Mouse (Mus musculus): ENCODE data around the gene Tns3. TPM values are rescaled to one million over a fixed set of nuclear protein-coding genes. Genes with fewer than 3 reads are reported as not detected.

Tns3 gene
- polyA plus RNA-seq, 1 experiment from 2014 or later = 11.0 TPM

- no peak overlapping the region for H3K4me3 ChIP-seq (ENCODE audit: low read depth, low read length)
- no peaks in the 10 kb centered on the region for H3K9me3 ChIP-seq (replicated peaks; ENCODE audit: control insufficient read depth, low read length)
- ATAC-seq (replicated peaks; ENCODE audit: insufficient number of reproducible peaks, low FRiP score, low TSS enrichment) = no peak
- 68% methylated on average over 3 of the region's 3 CpGs for WGBS (ENCODE audit: insufficient replicate concordance)
- H3K4me1 ChIP-seq (ENCODE audit: control insufficient read depth, insufficient read depth, low read length) = no peaks in the 10 kb centered on the region
- no peak overlapping the region for H3K27ac ChIP-seq (ENCODE audit: low read depth, low read length)
- H3K4me2 ChIP-seq = no peak overlapping the region
- H3K36me3 ChIP-seq (ENCODE audit: control insufficient read depth, insufficient read depth, low read length) = no peaks in the 10 kb centered on the region
- H3K9ac ChIP-seq (ENCODE audit: low read depth, low read length) = no peak overlapping the region
- no peaks in the 10 kb centered on the region for H3K27me3 ChIP-seq (ENCODE audit: control insufficient read depth, insufficient read depth, low read length)
Measured at GRCm38 (mm10) chr11:8686501-8686900, 22.2 kb upstream of the Tns3 start.

DNA sequence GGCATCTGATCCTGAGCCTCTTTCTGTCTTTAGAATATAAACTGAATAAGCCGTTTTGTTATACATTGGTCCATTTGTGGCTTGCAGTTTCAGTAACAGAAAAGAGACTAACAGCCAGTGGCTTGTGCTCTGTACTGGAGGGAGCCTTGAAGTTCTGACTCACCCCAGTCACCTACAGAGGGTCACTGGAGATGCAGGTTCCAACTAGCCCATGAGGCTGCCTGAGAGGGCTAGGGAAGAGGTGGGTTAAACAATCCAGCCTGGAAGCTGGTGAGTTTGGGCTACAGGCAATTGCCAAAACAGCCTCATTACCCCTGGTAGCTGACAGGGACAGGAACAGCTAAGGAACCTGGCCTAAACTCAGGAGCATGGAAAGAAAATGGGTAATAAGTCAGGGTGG is 21.7 kb upstream of the Tns3 start:
- WGBS (ENCODE audit: insufficient replicate concordance) = 64% methylated on average over 1 of the region's 1 CpGs
- Histone ChIP-seq H3K4me3 (ENCODE audit: low read depth, low read length) (no peak overlapping the region), H3K27ac (ENCODE audit: low read depth, low read length) (no peak overlapping the region), H3K36me3 (ENCODE audit: control insufficient read depth, insufficient read depth, low read length) (no peaks in the 10 kb centered on the region), H3K27me3 (ENCODE audit: control insufficient read depth, insufficient read depth, low read length) (no peaks in the 10 kb centered on the region), H3K4me1 (ENCODE audit: control insufficient read depth, insufficient read depth, low read length) (peaks cover under 1% of the 10 kb centered on the region; the same call in 1 of the 2 replicates), H3K4me2 (no peak overlapping the region), H3K9ac (ENCODE audit: low read depth, low read length) (no peak overlapping the region), H3K9me3 (replicated peaks; ENCODE audit: control insufficient read depth, low read length) (no peaks in the 10 kb centered on the region)
- no peak for ATAC-seq (replicated peaks; ENCODE audit: insufficient number of reproducible peaks, low FRiP score, low TSS enrichment)

DNA sequence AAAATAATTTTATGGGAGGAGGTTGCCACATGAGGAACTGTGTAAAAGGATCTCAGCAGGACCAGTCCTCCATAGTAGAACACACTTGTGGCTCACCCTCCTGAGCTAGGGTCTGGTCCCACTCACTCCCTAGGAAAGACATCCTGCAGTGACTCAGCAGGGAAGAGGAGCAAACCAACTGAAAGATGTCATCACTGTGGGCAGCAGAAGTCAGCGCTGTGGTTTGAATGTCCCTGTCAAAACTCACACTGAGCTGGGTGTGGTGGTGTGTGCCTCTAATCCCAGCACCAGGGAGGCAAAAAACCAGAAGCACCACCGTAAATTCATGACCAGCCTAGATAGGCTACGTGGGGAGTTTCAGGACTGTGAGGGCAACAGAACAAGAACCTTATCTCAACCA is 20.9 kb upstream of the Tns3 start:
- Histone ChIP-seq H3K9ac (ENCODE audit: low read depth, low read length) (no peak overlapping the region), H3K4me2 (no peak overlapping the region), H3K27me3 (ENCODE audit: control insufficient read depth, insufficient read depth, low read length) (no peaks in the 10 kb centered on the region), H3K9me3 (replicated peaks; ENCODE audit: control insufficient read depth, low read length) (no peaks in the 10 kb centered on the region), H3K27ac (ENCODE audit: low read depth, low read length) (no peak overlapping the region), H3K4me3 (ENCODE audit: low read depth, low read length) (no peak overlapping the region), H3K4me1 (ENCODE audit: control insufficient read depth, insufficient read depth, low read length) (peaks cover 7% of the 10 kb centered on the region; the same call in 1 of the 2 replicates), H3K36me3 (ENCODE audit: control insufficient read depth, insufficient read depth, low read length) (no peaks in the 10 kb centered on the region)
- WGBS (ENCODE audit: insufficient replicate concordance) = 39% methylated on average over 3 of the region's 3 CpGs
- no peak for ATAC-seq (replicated peaks; ENCODE audit: insufficient number of reproducible peaks, low FRiP score, low TSS enrichment)

DNA sequence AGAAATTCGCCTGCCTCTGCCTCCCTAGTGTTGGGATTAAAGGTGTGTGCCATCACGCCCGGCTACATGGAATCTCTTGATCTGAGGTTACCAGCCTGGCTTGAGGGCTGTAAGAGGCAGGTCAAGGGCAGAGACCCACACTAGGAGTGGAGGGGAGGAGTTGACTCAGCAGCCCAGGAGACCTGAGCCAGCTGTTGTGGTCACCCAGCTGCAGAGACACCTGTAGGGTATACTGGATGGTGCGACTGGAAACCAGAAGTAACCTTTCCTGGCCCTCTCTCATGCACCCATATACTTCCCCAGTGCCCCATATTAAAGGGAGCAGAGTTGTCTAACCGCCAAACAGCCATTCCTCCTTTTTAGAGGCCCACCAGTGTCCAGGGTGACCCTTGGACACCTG is 19.9 kb upstream of the Tns3 start:
- Histone ChIP-seq H3K4me1 (ENCODE audit: control insufficient read depth, insufficient read depth, low read length) (peaks cover 7% of the 10 kb centered on the region; the same call in 1 of the 2 replicates), H3K4me3 (ENCODE audit: low read depth, low read length) (no peak overlapping the region), H3K9ac (ENCODE audit: low read depth, low read length) (no peak overlapping the region), H3K4me2 (no peak overlapping the region), H3K9me3 (replicated peaks; ENCODE audit: control insufficient read depth, low read length) (no peaks in the 10 kb centered on the region), H3K27ac (ENCODE audit: low read depth, low read length) (no peak overlapping the region), H3K36me3 (ENCODE audit: control insufficient read depth, insufficient read depth, low read length) (no peaks in the 10 kb centered on the region), H3K27me3 (ENCODE audit: control insufficient read depth, insufficient read depth, low read length) (no peaks in the 10 kb centered on the region)
- WGBS (ENCODE audit: insufficient replicate concordance) = 79% methylated on average over 5 of the region's 5 CpGs
- ATAC-seq (replicated peaks; ENCODE audit: insufficient number of reproducible peaks, low FRiP score, low TSS enrichment) = no peak

DNA sequence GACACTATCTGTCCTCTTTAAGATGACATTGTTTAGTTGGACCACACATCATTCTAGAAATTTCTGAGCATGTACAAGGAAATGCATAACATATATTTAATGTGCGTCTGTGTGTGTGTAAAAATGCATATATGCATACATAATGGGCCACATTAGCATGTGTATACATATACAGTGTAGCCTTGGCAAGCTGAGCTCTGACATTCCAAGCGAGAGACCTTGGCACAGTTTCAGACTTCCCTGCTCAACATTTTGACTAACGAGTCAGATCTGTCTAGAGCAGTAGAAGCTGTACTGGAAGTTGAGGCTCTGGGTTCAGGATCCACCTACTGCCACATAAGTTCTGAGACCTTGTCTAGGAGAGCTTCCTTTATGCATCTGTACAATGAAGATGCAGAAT is 17.0 kb upstream of the Tns3 start:
- no peaks in the 10 kb centered on the region for H3K27me3 ChIP-seq (ENCODE audit: control insufficient read depth, insufficient read depth, low read length)
- ATAC-seq (replicated peaks; ENCODE audit: insufficient number of reproducible peaks, low FRiP score, low TSS enrichment) = no peak
- WGBS (ENCODE audit: insufficient replicate concordance) = 77% methylated on average over 3 of the region's 3 CpGs
- H3K4me1 ChIP-seq (ENCODE audit: control insufficient read depth, insufficient read depth, low read length) = peaks cover 7% of the 10 kb centered on the region; the same call in 1 of the 2 replicates
- H3K27ac ChIP-seq (ENCODE audit: low read depth, low read length) = no peak overlapping the region
- H3K36me3 ChIP-seq (ENCODE audit: control insufficient read depth, insufficient read depth, low read length) = no peaks in the 10 kb centered on the region
- no peak overlapping the region for H3K9ac ChIP-seq (ENCODE audit: low read depth, low read length)
- H3K4me3 ChIP-seq (ENCODE audit: low read depth, low read length) = no peak overlapping the region
- H3K4me2 ChIP-seq = no peak overlapping the region
- H3K9me3 ChIP-seq (replicated peaks; ENCODE audit: control insufficient read depth, low read length) = no peaks in the 10 kb centered on the region

GRCm38 (mm10) chr11:8680650-8681049 is 16.3 kb upstream of the Tns3 start:
- Histone ChIP-seq H3K4me3 (ENCODE audit: low read depth, low read length) (no peak overlapping the region), H3K4me2 (no peak overlapping the region), H3K27me3 (ENCODE audit: control insufficient read depth, insufficient read depth, low read length) (no peaks in the 10 kb centered on the region), H3K4me1 (ENCODE audit: control insufficient read depth, insufficient read depth, low read length) (peaks cover 7% of the 10 kb centered on the region; the same call in 1 of the 2 replicates), H3K36me3 (ENCODE audit: control insufficient read depth, insufficient read depth, low read length) (no peaks in the 10 kb centered on the region), H3K9me3 (replicated peaks; ENCODE audit: control insufficient read depth, low read length) (no peaks in the 10 kb centered on the region), H3K27ac (ENCODE audit: low read depth, low read length) (no peak overlapping the region), H3K9ac (ENCODE audit: low read depth, low read length) (no peak overlapping the region)
- ATAC-seq (replicated peaks; ENCODE audit: insufficient number of reproducible peaks, low FRiP score, low TSS enrichment) = no peak
- 53% methylated on average over 7 of the region's 7 CpGs for WGBS (ENCODE audit: insufficient replicate concordance)

DNA sequence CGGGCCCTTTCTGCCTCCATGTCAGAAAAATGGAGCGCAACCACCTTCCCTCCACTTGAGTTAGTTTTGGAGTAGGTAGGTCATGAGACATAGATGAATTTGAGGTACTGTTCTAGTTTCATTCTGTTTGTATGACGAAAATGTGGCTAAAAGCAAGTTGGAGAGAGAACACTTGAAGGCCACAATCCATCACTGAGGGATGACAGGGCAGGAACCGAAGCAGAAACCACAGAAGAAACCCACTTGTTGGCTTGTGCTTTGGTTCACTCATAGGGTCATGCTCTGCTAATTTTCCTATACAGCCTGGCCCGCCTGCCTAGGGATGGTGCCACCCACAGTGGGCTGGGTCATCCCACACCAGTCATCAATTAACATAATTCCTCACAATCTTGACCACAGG is 14.9 kb upstream of the Tns3 start:
- no peaks in the 10 kb centered on the region for H3K36me3 ChIP-seq (ENCODE audit: control insufficient read depth, insufficient read depth, low read length)

GRCm38 (mm10) chr11:8678260-8678995 is 14.1 kb upstream of the Tns3 start:
- ATAC-seq (replicated peaks; ENCODE audit: insufficient number of reproducible peaks, low FRiP score, low TSS enrichment) = no peak
- Histone ChIP-seq H3K36me3 (ENCODE audit: control insufficient read depth, insufficient read depth, low read length) (no peaks in the 10 kb centered on the region), H3K27ac (ENCODE audit: low read depth, low read length) (no peak overlapping the region), H3K9ac (ENCODE audit: low read depth, low read length) (no peak overlapping the region), H3K27me3 (ENCODE audit: control insufficient read depth, insufficient read depth, low read length) (no peaks in the 10 kb centered on the region), H3K9me3 (replicated peaks; ENCODE audit: control insufficient read depth, low read length) (no peaks in the 10 kb centered on the region), H3K4me1 (ENCODE audit: control insufficient read depth, insufficient read depth, low read length) (peaks cover 7% of the 10 kb centered on the region; the same call in 1 of the 2 replicates), H3K4me2 (no peak overlapping the region), H3K4me3 (ENCODE audit: low read depth, low read length) (no peak overlapping the region)
- WGBS (ENCODE audit: insufficient replicate concordance) = 66% methylated on average over 12 of the region's 12 CpGs

More for the DNA sequence above, 14.9 kb upstream of the Tns3 start:
- WGBS (ENCODE audit: insufficient replicate concordance) = 78% methylated on average over 5 of the region's 5 CpGs
- peaks cover 7% of the 10 kb centered on the region; the same call in 1 of the 2 replicates for H3K4me1 ChIP-seq (ENCODE audit: control insufficient read depth, insufficient read depth, low read length)
- H3K4me2 ChIP-seq = no peak overlapping the region
- H3K9me3 ChIP-seq (replicated peaks; ENCODE audit: control insufficient read depth, low read length) = no peaks in the 10 kb centered on the region
- H3K27ac ChIP-seq (ENCODE audit: low read depth, low read length) = no peak overlapping the region
- no peak overlapping the region for H3K4me3 ChIP-seq (ENCODE audit: low read depth, low read length)
- no peak for ATAC-seq (replicated peaks; ENCODE audit: insufficient number of reproducible peaks, low FRiP score, low TSS enrichment)
- H3K27me3 ChIP-seq (ENCODE audit: control insufficient read depth, insufficient read depth, low read length) = no peaks in the 10 kb centered on the region
- no peak overlapping the region for H3K9ac ChIP-seq (ENCODE audit: low read depth, low read length)

Data from heart, embryonic 11.5 days (tissue).